Mouse (Mus musculus) kidney, adult 18-20 months (tissue): ENCODE results near the gene Dnpep.
A peak's percentile ranks its signal among the peaks of the same experiment; 100 is the strongest.

Source experiments
- DNase-seq: peaks from one replicate; pipeline ENCODE4 v3.0.0; 2021

Dnpep gene

GRCm38 (mm10) chr1:75262969-75263951 is 54.5 kb downstream of the Dnpep start:
- peak; percentile 62 for DNase-seq

- no peak for DNase-seq
Measured at GRCm38 (mm10) chr1:75261278-75261677, 56.5 kb downstream of the Dnpep start.
